Mouse (Mus musculus) kidney, postnatal 10 days (tissue): ENCODE results near the gene Erbb3.

Experiments used
- DNase-seq: peaks from one replicate; pipeline ENCODE4 v3.0.0; 2021; ENCODE audit warnings: mixed read lengths

The Erbb3 gene

DNA sequence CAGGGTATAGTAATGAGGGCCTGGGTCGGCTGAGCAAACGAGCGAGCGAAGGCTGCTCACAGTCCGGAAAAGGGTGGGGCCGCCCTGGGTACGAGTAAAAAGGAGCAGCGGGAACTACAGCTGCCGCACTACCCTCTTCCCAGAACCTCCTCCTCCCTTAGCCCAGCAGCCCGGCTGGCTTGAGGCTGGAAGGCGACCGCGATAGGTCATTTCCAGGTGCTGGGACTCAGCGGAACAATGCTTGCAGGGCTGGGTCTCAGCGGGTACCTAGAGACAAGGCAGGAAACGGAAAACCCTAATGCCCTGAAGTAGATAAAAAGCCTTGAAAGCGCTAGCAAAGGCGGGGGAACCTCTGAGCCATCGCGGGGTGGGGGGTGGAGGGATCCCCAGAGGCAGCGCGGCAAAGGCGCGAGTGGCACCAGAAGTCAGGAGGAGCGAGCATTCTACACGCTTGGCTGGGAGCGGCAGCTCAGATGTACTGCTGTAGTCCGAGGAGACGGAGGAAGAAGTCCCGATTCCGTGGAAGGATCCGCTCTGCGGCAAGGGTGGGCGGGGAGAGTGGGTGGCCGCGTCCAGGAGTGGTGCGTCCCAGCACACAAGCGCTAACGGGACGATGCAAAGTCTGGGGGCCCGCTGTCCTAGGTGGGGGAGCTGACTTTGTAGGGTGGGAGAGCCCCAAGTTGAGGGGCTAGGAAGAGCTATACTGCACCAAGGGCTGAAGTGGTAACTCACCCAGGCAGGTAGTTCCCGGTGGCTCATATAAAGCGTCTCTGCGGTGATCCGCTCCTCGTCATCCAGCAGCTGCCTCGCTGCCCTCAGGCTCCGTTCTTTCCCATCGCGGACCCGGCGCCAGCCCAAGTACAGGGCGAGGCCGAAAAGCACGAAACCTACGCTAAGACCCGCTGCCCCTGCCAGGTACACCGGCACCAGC is 64.5 kb downstream of the Erbb3 start:
- DNase-seq, result peak; percentile 78

DNA sequence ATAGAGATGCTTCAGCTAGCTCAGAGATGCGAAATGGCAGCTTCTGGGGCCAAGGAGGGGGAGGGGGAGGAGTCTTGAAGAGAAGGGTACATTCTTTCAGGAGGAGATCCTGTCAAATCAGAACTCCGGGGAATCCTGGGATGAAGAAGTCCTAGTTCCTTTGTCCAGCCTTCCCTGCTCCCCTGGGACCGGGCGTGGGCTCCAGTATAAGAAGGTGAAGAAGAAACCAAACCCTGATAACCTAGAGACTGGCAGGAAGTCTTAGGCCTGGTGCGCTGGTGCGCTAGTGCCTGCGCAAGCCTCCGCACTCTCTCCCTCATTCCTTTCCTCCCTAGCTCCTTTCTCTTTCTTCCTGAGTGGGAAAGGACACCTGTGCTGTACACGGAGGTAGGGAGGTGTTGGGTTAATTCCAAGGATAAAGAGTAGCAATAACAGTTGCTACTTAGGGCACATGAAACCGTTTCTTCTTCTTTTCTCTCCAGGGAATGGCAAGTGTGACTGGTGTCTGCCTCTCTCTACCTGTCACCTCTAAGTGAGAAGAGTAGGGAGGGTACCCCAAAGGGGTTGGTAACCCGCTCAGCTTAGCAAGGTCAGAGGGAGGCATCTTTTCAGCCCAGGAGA is 65.2 kb downstream of the Erbb3 start:
- DNase-seq, result no peak

DNA sequence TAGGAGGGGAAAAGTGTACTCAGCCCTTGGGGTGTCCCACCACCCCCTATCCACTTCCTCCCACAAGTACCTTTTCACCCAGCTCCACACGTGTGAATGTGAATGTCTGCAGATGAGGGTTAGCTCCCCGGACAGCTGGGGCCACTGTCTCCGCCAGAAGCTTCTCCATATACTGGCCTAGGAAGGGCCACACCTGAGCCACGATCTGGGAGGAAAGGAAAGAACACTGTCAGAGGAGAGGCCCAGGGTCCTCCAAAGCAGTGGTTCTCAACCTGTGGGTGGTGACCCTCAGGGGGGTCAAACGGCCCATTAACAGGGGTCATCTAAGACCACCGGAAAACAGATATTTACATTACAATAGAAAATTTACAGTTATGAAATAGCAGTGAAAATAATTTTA is 67.1 kb downstream of the Erbb3 start:
- no peak for DNase-seq

DNA sequence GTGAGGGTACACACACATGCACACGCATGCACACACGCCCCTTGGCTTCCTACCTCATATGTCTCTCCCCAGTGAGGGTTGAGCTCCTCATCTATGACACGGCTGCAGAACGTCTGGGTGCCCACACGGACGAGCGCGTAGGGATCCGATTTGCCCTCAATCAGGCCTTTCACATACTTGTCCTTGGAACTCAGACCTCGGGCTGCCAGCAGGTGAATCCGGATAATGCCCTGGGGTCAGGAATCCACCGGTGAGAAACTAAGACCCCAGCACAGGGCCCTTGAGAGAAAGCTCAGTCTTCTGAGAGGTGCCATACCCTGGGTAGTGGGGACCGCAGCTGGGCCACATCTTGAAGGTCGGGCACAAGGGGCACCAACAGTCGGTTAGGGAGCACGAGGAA is 68.9 kb downstream of the Erbb3 start:
- no peak for DNase-seq

DNA sequence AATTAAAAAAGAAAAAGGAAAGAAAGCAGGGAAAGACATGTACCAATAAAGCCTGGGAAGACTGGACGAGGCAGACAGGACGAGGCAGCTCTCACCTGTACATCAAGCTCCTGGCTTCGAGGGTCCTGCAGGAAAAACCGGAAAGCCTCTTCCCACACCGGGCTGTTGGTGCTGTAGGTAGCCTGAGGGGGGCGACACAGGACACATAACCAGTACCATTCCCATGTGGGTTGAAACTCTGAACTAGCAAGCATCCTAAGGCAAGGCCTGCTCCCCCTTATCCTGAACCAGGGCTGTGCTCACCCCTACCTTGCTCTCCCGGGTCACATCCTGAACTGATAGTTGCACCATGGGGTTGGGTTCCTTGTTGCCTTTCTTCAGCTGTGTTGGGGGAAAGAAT is 70.6 kb downstream of the Erbb3 start:
- peak; percentile 67 for DNase-seq
